Mouse (Mus musculus) gastrocnemius, adult 8-10 months (tissue): ENCODE measurements at regions not wholly inside any gene's neighbourhood (a gene's known extent, or its start where the extent isn't known, plus 50 kb on each side); places are given as distances from the start of the nearest gene placed in this dataset.

ENCODE experiments used
- DNase-seq, 2 experiments: peaks; one replicate each; pipeline ENCODE4 v3.0.0; 2022; ENCODE audit warnings: low spot score in 2 of 2

- DNase-seq: no peak
Measured at GRCm38 (mm10) chr8:8193036-8193435, 468.0 kb downstream of the Efnb2 start.

DNA sequence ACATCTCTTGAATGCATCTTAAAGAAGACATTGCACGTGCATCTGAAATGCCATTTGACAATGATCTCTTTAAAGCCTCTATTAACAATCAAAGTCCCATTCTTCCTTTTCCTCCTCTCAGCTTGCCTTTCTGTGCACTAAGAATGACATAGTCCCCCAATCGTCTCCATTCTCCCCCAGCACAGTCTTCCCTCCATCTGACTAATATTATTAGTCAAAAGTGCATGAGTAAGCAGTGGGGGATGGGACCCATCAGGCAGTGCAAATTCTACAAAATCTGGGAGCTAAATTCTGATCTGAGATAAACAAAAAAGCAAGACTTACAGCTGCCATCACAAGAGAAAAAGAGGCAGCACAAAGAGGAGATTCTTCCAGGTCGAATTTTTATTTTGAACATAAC lies 475.0 kb downstream of the Efnb2 start:
- DNase-seq: no peak

DNA sequence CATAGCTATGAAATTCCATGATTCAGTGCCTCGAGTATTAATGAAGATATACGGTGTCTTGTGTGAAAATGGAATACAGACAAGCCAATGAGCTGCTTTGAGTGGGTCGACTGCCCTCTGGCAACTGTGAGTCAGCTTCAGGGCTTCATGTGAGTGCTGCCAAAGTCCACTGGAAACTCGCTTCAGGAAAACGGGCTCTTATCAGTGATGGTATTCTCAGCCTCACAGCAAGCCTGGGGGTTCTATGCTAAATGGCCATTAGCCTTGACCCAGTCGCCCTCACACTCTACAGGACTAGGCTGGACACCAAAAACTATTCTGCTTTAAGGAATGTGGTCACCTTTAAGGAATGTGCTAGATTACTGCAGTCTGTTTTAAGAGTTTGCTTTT lies 477.8 kb downstream of the Efnb2 start:
- DNase-seq: no peak

DNA sequence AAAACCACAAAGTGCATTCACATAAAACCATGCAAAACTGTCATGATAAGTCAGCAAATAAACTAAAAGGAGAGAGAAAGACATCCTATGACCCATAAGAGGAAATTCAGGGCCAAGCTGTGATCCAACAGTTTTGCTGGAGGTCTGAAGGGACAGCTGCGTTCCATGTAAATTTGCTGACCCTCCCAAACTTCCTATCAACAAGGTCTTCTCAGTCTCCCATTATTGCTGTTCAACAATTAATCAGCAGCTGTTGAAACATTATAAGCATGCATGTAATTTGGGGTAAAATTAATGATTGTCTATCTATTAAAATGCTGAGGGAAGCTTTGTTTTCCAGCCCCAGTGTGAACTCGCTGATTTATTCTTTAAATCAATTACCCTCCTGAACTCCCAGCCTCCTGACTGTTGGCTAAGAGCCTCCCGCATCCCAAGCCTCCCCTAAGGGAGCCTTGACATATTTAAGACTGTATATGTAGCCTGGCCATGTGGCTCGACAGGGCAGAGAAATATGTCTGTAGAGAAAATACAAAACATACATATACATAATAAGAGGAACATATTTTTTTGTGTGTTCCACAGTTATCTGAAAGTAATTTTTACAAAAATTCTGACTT lies 478.3 kb downstream of the Efnb2 start:
- DNase-seq: no peak

DNA sequence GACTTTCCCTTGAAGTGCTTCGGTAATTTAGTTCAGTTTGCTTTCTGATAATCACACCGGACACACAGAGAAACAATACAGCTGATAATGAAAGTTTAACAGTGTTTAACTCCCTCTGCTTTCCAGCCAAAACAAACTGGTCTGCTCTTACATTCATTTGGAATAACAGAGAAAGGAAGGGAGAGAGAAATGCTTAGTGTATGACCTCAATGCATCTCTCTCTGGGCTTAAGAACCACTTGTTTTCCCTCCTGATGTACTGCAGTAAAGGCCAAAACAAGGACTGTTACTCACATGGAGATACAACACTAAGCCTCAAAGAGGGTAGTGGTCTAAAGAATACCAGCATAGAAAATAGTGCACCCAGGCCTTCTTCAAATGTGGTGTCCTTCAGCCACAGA lies 478.9 kb downstream of the Efnb2 start:
- DNase-seq: no peak

DNA sequence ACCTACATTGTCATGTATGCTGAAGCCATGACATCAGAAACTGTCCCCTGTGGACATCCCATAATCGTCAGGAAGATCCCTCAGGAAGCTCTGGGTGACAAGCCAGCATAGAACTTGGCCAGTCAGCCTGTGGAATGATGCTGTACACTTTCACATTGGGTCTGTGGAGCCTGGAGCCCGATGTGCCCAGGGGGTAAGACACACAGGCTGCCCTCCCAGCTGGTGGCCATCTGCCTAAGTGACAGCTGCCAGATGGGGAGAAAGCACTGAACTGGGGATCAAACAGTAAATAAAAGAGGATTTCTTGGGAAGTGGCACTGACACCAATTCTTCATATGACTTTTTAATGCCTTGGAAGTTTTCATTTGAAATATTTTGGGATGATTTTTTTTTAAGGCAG lies 486.8 kb downstream of the Efnb2 start:
- DNase-seq: no peak

- DNase-seq: no peak
Measured at GRCm38 (mm10) chr8:8168674-8169073, 492.4 kb downstream of the Efnb2 start.

GRCm38 (mm10) chr8:8168250-8168649 lies 492.8 kb downstream of the Efnb2 start:
- DNase-seq: no peak

DNA sequence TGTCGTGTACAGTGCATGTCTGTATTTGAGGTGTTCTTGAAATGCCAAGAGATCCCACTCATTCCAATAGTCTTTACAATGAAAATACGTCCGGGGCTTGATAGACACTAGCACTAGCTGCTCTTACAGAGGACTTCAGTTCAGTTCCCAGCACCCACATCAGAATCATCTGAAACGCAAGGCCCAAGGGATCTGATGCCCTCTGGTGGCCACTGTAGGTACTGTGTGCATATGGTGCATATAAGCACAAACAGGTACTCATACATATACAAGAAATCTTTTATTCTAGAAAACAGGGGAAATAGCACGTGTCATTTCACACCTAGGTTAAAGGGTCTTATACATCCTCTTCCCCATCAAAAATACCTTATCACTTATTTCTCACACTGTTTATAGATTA lies 513.5 kb downstream of the Efnb2 start:
- DNase-seq: no peak

- no peak for DNase-seq
Measured at GRCm38 (mm10) chr8:8142933-8143495, 518.0 kb downstream of the Efnb2 start.

DNA sequence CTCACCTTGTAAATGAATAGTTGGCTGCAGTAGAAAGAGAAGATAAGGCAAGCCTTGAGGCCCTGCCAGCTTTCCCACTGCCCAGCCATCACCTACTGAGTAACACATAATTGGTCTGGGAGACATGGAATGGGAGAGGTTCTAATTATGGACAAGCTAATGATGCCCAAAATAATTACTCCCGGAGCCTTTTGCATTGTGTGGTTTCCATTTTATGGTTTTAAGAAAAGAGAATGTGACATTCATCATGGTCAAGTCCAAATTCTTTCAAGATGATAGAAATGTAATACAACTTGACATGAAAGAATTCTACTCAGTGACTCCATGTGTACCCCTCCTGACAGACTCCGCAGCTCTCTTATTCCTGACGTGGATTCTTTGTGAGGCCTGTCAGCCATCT lies 518.6 kb downstream of the Efnb2 start:
- no peak for DNase-seq

- DNase-seq: no peak
Measured at GRCm38 (mm10) chr8:8139720-8140119, 521.3 kb downstream of the Efnb2 start.

DNA sequence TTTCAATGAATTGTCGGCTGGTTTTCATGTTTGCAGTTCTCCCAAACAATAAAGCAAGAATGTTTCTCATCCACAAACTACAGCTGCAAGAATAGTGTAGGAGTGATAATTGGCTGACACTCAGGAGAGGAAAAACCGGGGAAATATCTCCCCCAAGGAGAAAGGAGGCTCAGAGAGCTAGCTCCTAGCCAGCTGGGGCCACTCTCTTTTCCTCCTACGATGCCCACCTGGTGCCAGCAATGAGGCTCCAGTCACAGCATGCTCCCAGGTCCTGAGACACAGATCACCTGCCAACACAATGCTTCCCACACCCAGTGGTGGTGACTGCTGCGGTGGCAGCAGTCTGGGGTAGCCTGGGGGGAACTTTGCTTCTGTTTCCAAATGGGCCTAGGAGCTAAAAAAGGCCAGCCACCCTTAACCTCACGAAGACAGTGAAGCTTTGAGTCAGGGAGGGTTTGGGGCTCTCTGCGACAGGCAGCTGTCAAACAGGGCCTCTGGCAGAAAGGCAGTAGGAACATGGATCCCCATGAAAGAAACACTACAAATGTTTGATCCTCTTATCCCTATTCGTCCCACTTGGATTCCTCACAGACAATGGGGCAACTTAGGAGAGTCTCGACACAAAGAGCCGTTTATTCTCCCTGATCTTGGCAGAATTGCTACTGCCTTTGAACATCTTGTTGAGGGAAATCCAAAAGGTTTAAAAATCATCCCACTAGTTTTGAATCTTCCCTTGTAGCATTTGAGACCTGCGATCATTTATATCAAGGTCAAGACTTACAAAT lies 527.8 kb downstream of the Efnb2 start:
- no peak for DNase-seq

GRCm38 (mm10) chr8:8131961-8132376 lies 529.1 kb downstream of the Efnb2 start:
- no peak for DNase-seq

DNA sequence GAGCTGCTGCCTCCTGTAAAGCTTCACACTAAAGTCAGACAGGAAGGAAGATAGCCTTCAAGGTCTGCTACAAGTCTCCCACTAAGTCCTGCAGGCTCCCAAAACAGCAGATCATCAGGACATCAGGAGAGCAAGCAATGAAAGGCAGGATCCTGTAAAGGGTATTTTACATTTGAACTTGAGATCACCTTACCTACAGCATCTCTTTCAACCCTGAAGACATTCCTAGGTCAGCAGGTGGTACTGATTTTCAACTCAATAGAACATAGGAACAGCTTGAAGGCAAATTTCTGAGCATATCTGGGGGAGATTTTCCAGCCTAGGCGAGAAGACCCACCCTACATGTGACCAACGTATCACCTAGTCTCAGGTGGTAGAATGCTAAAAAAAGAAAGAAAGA lies 530.2 kb downstream of the Efnb2 start:
- no peak for DNase-seq

- DNase-seq: no peak
Measured at GRCm38 (mm10) chr8:8115595-8116429, 545.2 kb downstream of the Efnb2 start.

DNA sequence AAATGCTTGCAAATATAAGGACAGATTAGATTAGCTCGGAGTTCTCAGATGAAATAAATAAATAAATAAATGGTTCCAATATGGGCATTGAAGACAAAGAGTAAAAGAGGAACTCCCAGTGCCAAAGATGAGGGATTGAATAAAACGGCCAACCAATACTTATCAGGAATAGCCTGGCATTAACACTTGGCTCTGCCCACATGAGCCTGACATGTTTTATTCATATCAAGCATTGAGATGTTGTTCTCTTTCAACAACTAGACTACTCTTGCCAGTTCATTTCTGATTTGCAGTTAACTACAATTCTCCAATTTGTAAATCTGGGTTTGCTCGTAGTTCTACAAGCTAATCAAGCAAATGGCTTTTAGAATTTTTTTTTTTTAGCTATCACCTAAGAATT lies 546.4 kb downstream of the Efnb2 start:
- DNase-seq: no peak

DNA sequence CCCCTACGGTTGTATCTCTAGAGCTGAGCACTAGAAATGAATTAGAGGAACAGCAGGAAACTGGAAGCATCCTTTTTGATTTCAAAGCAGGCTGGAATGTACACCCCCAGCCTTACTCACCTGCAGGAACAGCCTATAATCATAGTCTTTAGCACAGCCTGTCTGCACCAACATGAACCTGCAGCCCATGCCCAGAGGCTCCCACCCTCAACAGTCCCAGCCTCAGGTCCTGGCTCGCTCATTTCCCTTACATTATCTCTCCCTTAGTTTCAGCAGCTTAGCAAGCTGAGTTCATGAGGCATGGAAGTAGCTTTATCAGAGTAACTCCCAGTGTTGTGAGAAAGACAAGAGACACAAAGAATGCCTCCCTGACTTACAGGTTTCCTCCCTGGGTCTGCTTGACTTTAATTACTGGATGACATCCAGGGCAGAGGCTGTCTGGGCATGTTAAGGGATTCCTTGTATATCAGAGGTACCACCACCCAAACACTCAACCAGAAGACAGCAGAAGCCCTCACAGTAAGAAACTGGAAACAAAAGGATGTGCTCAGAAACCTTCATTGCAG lies 551.2 kb downstream of the Efnb2 start:
- no peak for DNase-seq

GRCm38 (mm10) chr8:8103492-8103891 lies 557.5 kb downstream of the Efnb2 start:
- DNase-seq: no peak

DNA sequence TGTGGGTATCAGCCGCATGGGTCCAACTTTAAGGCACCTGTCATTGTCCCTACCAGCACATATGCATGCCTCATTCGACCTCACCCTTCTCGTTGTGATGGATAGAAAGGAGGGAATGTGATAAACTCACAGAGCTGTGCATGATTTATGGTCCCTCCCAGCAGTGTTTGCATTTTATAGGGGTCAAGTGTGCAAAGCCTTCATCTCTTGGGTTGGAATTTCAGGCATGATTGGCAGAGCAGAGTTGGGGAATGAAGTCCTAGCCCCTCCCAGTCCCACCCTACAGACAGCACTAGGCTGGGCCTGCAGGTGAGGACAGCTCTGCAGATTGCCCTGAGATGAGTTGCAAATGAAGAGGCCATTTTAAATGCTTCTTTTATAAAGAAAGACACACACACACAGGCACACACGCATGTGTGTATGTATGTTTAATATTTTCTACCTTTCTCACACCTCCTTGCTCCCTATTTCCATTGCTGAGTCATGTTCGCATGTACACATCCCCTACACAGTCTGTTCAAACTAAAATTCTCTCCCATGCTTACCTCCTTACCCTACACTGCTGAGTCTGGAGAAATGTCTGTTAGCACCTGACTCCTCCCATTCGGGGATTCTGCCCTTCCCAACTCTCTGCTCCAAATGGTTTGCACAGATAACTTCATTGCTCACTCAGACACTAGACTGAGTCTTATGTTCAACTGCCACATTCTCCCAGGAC lies 558.9 kb downstream of the Efnb2 start:
- no peak for DNase-seq

- DNase-seq: no peak
Measured at GRCm38 (mm10) chr8:8092551-8092950, 568.5 kb downstream of the Efnb2 start.
